Mouse (Mus musculus): ENCODE data around the gene Pim1. TPM values are rescaled to one million over a fixed set of nuclear protein-coding genes. Genes with fewer than 3 reads are reported as not detected.
"Not testable (repeated sequence)": the region's sequence is repeated elsewhere in the genome, so short reads cannot be mapped to it uniquely, and the experiment has no call there.

Gene Pim1
- total RNA-seq, 2 experiments from 2014 or later, result 22.1 to 32.7 TPM

GRCm38 (mm10) chr17:29510691-29511090, 20.1 kb downstream of the Pim1 start:
- no peak for DNase-seq (ENCODE audit: low spot score)
- intact Hi-C loops (cut with DNase I), result loop anchor here (2.0 to 5.0 kb wide), 3 partner anchors 14 to 333 kb away; partner anchors contain the start of gene Ppil1

DNA sequence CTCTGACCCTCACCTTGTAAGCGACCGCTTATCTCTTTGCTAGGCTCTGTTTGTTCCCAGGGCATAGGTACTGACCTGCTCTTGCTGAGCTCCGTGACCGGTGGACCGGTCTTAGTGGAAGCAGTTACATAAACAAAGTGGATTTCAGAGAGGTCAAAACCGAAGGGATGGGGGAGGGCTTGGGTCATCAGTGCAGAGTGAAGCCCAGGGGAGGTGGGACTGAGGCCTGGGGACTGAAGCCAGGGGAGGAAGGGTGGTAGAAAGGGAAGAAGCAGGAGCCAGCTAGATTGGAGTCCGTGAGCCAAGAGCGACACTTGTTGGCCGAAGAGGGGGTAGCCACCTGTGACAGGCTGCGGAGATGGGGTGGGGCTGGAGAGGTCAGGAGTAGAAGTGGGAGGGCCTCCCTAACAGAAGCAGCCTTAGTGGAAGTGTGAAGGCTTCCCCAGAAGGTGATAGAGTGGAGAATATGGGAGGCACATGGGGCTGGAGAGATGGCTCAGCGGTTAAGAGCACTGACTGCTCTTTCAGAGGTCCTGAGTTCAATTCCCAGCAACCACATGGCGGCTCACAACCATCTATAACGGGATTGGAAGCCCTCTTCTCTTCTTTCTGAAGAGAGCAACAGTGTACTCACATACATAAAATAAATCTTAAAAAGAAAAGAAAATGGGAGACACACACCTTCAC, 22.6 kb downstream of the Pim1 start:
- peak; percentile 35 for DNase-seq (ENCODE audit: low spot score)
- intact Hi-C loops (cut with DNase I), result loop anchor here (5.0 kb wide), 2 partner anchors 251 to 336 kb away; partner anchors contain the start of gene Ppil1

DNA sequence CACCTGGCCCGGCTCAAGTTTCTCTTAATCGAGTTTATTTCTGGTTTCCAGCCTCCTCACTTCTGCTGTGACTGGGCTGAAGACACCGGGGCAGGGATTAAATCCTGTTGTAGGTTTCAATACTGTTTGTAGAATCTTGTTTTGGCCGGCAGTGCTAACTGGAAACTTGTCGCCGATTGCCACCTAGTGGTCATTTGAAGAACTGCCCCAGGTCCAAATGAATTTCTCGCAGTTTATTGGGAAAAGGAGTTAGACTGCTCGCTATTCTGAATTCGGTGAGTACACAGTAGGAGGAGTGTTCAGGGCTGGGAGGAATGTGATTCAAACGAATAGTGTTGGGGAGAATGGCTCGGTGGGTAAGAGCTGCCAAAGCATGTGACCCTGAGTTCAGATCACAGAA, 23.9 kb downstream of the Pim1 start:
- peak; percentile 48 for DNase-seq (ENCODE audit: low spot score)
- intact Hi-C loops (cut with DNase I), result loop anchor here (1.0 to 5.0 kb wide), 4 partner anchors 117 to 337 kb away; partner anchors contain the start of gene Ppil1

DNA sequence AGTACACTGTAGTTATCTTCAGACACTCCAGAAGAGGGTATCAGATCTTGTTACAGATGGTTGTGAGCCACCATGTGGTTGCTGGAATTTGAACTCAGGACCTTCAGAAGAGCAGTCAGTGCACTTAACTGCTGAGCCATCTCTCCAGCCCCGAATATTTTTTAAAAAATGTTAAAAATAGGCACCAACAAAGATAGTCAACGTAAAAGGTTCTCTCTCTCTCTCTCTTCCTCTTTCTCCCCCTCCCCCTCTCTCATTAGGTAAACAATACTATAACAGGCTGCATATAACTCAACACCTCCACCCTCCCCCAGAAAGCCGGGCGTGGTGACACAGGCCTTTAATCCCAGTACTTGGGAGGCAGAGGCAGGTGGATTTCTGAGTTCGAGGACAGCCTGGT, 28.1 kb downstream of the Pim1 start:
- intact Hi-C loops (cut with DNase I), result not testable (repeated sequence)

GRCm38 (mm10) chr17:29519731-29520130, 29.2 kb downstream of the Pim1 start:
- no peak for DNase-seq (ENCODE audit: low spot score)
- intact Hi-C loops (cut with DNase I), result no loop called here

More for the DNA sequence above, 28.1 kb downstream of the Pim1 start:
- DNase-seq (ENCODE audit: low spot score), result not testable (repeated sequence)

- intact Hi-C loops (cut with DNase I), result no loop called here
These were observed 35.1 kb downstream of the Pim1 start for GRCm38 (mm10) chr17:29525613-29526012.

GRCm38 (mm10) chr17:29528568-29529187, 38.1 kb downstream of the Pim1 start:
- intact Hi-C loops (cut with DNase I), result no loop called here
- no peak for DNase-seq (ENCODE audit: low spot score)

More at GRCm38 (mm10) chr17:29525613-29526012, 35.1 kb downstream of the Pim1 start:
- no peak for DNase-seq (ENCODE audit: low spot score)

- DNase-seq (ENCODE audit: low spot score), result no peak
- intact Hi-C loops (cut with DNase I), result no loop called here
These were observed 40.0 kb downstream of the Pim1 start for GRCm38 (mm10) chr17:29530508-29530907.

DNA sequence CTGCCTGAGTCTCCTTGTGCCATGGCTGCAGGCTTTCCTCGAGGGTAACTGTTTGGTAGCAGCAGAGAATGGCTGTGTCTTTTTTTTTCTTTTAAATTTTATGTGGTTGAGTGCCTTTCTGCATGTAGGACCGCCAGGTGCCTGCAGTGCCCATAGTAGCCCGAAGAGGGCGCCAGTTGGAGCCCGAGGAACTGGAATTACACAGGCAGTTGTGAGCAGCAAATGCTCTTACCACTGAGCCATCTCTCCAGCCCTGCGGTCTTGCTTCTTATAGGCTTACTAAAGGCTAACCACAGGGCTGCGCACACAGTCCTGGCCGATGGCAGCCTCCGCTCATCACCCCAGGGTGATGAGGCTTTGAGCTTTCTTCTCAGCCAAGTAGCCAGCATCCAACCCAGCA, 40.7 kb downstream of the Pim1 start:
- intact Hi-C loops (cut with DNase I), result no loop called here
- DNase-seq (ENCODE audit: low spot score), result no peak

DNA sequence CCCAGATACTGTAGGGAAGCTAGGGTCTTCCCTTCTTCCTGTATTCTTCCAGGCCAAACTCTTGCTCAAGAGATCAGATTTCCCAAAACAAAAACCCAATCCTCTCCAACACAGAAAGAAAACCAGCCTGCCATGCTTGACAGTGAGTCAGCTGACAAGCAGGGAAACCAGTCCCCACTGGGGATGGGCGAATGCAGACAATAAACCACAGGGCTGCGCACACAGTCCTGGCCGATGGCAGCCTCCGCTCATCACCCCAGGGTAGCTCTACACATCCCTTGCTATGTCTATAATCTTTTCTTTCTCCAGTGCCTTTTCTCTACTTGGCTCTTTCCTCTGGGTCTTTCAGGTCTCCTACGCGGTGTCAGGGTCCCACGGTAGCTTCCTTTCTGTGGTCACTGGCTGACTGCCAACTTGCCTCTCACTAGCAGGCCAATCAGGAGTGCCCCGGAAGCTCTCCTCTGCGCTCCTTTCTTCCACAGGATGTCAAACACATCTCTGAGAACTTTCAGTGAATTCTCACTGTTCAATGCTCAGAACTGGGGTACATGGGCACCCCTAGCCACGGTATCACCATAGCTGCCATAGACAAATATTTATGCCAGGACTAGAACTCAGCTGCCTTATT, 41.3 kb downstream of the Pim1 start:
- intact Hi-C loops (cut with DNase I), result no loop called here

DNA sequence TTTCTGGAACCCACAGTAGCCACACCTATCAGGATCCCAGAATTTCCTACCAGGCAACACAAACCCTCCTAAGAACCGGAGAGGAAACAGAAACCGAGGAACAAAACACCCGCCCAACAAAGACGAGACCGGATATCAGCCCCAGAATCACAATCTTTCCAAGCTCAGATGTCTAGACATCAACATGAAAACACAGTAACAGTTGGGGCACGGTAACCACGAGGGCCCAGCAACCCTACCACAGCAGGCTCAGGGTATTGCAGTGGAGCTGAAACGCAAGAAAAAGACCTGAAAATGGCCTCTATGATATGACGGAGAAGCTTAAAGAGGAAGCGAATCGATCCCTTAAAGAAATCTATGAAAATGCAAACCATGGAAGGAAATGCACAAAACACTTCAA, 43.3 kb downstream of the Pim1 start:
- intact Hi-C loops (cut with DNase I), result no loop called here
- DNase-seq (ENCODE audit: low spot score), result no peak

More for the DNA sequence above, 41.3 kb downstream of the Pim1 start:
- no peak for DNase-seq (ENCODE audit: low spot score)

GRCm38 (mm10) chr17:29540426-29540825, 49.9 kb downstream of the Pim1 start:
- intact Hi-C loops (cut with DNase I), result no loop called here
- DNase-seq (ENCODE audit: low spot score), result no peak

DNA sequence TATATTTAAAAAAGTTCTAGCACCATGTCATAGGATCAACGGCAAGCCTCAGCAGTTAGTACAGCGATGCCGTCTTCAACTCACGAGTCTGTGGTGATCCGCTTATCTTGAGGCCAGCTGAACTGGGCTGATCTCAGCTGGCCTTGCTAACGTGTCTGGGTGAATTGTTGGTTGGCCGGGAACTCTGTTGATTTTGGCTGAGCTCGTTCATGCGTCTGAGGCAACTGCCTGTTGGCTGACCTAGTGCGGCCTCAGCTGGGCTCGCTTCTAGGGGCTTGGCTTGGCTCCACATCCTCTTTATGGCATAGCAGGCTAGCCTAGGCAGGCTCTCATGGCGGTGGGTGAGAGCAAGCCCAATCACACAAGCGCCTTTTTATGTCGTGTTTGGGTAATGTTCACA, 50.9 kb downstream of the Pim1 start:
- intact Hi-C loops (cut with DNase I), result no loop called here
- DNase-seq (ENCODE audit: low spot score), result peak; percentile 79

GRCm38 (mm10) chr17:29542831-29543690, 52.5 kb downstream of the Pim1 start:
- no peak for DNase-seq (ENCODE audit: low spot score)
- intact Hi-C loops (cut with DNase I), result no loop called here

DNA sequence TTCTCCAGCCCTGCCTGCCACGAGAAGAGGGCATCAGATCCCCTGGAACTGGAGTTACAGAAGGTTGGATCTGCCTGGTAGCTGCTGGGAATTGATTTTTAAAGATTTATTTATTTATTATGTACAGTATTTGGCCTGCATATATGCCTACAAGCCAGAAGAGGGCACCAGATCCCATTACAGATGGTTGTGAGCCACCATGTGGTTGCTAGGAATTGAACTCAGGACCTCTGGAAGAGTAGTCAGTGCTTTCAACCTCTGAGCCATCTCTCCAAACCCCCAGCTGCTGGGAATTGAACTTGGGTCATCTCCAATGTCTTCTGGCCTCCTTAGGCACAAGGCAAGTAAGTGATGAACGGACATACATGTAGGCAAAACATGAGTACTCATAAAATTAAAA, 53.5 kb downstream of the Pim1 start:
- DNase-seq (ENCODE audit: low spot score), result no peak
- intact Hi-C loops (cut with DNase I), result no loop called here

DNA sequence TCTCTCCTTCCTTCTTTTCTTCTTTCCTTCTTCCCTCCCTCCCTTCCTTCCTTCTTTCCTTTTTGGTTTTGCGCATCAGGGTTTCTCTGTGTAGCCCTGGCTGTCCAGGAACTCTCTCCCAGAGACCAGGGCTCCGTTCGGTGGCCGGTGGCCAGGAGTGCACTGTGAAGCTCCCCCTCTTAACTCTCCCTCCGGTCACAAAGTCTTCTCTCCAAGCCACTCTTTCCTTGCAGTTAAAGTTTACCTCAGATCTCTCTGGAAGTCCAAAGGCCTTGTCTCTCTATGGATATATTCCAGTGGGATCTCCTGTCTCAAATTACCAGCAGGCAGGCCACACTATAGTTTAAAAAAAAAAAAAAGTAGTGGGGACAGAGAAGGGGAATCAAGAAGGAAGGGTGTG, 54.7 kb downstream of the Pim1 start:
- no peak for DNase-seq (ENCODE audit: low spot score)
- intact Hi-C loops (cut with DNase I), result no loop called here
